Mouse (Mus musculus) right cerebral cortex, postnatal 25 days (tissue): Measurements from ENCODE around the gene Clec16a.
A peak's percentile ranks its signal among the peaks of the same experiment; 100 is the strongest.

Experiments used
- DNase-seq: peaks from one replicate; pipeline ENCODE4 v3.0.0; 2022

Clec16a gene

GRCm38 (mm10) chr16:10544995-10545622 is at the start of gene Clec16a:
Gene Clec16a, plus strand, starts transcription at chr16:10545339.
- peak; percentile 95 for DNase-seq

DNA sequence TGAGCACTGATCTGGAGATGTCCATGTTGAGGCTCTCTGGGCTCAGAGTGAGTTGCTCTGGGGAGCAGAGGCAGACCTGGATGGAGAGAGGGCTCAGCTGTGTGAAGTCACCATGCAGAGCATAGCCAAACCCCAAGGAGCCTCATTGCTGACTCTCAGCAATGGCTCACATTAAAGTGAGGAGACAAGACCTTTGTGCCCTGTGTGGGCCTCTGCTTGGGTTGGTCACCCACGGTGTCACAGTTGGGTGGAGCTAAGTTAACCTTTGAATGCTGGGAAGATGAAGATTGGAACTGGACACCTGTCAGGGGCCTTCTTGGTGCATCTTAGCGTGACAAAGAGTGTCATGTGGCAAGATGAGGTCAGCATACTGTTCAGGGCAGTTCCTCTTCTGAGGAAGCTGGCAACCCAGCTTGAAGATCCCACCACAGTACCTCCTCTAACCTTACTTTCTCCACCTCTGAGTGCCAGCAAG is 49.3 kb upstream of the Clec16a start:
- DNase-seq = no peak

- no peak for DNase-seq
Measured at GRCm38 (mm10) chr16:10498096-10498602, 47.0 kb upstream of the Clec16a start.

- no peak for DNase-seq
Measured at GRCm38 (mm10) chr16:10499122-10499521, 46.0 kb upstream of the Clec16a start.

DNA sequence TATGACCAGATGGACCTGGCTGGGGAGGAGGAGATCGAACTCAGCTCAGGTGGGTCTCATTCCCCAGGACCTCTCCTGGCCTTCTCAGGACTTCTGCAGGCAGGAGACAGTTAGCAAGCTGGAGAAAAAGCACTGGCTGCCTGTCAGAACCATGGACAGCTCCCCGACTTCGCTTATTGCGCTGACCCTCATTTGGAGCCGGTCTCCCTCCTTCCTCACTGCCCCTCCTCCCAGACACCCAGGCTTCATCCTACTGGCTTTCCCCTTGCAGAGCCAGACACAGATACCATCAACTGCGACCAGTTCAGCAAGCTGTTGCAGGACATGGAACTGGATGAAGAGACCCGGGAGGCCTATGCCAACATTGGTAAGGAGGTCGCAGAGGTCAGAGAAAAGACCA is 43.3 kb upstream of the Clec16a start:
- no peak for DNase-seq

DNA sequence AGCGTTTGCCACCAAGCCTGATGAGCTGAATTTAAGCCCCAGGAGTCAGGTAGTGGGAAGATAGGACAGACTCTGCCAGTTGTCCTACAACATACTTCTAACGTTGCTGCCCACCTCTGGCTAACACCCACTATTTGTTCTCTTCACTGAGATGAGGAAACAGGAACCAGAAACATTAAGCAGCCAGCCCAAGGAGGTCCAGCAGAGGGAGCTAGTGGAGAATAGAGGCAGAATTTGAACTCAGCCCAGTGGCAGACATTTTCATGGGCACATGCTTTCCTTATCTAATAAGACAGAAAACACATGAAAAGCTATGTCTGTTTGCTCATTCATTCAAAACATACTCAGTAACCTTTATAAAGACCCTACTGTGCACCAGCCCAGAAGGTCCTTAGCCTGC is 42.1 kb upstream of the Clec16a start:
- DNase-seq = no peak

DNA sequence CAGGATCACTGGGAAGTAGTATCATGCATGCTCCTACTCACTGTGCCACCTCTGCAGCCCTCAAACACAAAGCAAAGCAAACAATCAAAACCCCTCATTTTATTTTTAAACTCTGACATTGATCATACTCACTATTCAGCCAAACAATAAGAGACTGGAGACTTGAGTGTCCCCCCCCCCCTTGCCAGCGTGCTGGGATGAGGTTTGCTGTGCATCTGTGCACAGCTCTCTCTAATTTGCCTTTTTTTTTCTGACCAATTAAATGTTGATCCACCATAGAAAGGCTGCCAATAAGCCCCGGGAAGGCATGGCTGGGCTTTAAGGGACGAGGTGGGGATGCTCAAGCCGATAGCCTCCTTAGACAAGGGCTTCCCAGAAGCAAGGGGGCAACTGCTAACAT is 37.7 kb upstream of the Clec16a start:
- DNase-seq = no peak

- DNase-seq = no peak
Measured at GRCm38 (mm10) chr16:10508691-10509090, 36.4 kb upstream of the Clec16a start.

GRCm38 (mm10) chr16:10510477-10511133 is 34.5 kb upstream of the Clec16a start:
- DNase-seq = no peak

DNA sequence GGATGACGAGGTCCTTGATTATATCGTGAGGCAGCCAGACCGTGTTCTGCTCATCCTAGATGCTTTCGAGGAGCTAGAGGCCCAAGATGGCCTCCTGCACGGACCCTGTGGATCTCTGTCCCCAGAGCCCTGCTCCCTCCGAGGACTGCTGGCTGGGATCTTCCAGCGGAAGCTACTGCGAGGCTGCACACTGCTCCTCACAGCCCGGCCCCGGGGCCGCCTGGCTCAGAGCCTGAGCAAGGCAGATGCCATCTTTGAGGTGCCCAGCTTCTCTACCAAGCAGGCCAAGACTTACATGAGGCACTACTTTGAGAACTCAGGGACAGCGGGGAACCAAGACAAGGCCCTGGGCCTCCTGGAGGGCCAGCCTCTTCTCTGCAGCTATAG is 34.0 kb upstream of the Clec16a start:
- no peak for DNase-seq

GRCm38 (mm10) chr16:10515953-10516572 is 29.1 kb upstream of the Clec16a start:
- no peak for DNase-seq

GRCm38 (mm10) chr16:10518030-10518429 is 27.1 kb upstream of the Clec16a start:
- DNase-seq = no peak

- DNase-seq = peak; percentile 66
Measured at GRCm38 (mm10) chr16:10520908-10521614, 24.1 kb upstream of the Clec16a start.

GRCm38 (mm10) chr16:10522811-10523210 is 22.3 kb upstream of the Clec16a start:
- DNase-seq = peak; percentile 42

DNA sequence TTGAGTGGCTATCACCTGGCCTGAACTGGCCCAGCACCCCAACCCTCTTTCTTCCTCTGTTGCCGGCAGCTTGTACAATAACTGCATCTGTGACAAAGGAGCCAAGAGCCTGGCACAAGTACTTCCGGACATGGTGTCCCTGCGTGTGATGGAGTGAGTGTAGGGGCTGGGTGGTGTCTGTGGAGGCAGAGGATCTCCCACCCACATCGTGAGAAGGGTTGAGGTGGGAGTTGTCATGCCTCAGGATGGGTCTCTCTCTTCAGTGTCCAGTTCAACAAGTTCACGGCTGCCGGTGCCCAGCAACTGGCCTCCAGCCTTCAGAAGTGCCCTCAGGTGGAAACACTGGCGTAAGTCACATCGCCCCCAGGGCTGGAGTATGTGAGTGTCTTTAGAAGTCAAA is 21.5 kb upstream of the Clec16a start:
- DNase-seq = no peak

- no peak for DNase-seq
Measured at GRCm38 (mm10) chr16:10524866-10525609, 20.1 kb upstream of the Clec16a start.

- no peak for DNase-seq
Measured at GRCm38 (mm10) chr16:10525610-10525980, 19.5 kb upstream of the Clec16a start.

DNA sequence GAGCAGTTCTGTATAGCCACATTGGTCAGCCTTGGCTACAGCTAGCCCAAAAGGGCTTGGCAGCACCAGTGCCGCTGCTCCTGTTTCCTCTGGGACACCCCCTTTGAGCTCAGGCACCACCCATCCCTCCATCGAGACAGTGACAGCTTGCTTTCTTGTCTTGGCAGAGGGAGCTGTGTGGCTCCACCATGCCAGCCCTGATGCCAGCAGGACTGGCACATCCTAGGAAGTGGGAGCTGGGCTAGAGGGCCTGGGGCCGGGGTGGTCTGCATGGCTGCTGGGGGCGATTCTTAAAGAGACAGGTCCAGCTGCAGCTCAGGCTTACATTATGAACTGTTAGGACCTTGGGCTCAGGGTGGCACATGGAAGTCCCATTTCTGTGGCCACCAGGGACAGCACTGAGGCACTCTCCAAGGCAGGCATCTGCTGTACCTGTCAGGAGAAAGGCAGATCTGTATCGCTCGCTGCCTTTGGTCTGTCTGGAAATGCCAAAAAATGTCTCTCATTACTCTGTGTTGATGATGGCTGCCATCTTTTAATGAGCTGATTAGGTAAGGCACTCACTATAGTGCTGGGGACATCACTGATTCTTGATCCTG is 18.0 kb upstream of the Clec16a start:
- no peak for DNase-seq

DNA sequence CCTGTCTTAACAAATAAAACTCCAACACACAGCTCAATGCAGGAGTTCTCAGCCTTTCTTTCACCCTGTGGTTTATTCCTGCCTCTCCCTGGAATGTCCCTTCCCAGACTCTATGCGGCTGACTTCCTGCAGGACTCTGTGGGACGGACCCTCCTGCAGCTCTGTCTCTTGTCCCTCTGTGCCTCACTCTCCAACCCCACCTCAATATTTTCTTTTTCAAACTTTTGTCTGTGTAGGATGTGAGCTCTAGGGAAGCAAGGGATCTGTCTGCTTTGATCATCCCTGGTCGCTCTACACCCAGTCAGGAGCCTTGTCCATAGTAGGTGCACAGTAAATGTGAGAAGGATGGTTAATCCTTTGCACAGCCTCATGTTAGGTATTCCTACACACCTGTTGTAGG is 16.8 kb upstream of the Clec16a start:
- DNase-seq = no peak

GRCm38 (mm10) chr16:10530179-10530578 is 15.0 kb upstream of the Clec16a start:
- no peak for DNase-seq

DNA sequence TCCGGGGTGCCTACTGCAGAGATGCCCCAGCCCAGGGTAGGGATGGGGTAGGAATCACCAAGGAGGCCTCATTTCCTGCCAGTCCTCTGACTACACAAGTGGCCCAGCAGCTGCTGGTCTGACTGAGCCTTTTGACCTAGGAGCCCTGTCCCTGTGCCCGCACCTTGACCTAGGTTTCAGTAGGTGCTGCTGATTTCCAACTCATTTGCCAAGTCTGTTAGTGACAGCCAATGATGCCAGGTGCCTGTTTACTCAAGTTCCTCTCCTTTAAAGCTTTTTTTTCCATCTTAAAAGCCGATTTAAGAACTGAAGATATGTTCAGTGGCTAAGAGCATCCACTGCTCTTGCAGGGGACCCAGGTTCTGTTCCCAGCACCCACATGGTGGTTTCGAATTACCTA is 11.4 kb upstream of the Clec16a start:
- DNase-seq = no peak

GRCm38 (mm10) chr16:10534567-10534966 is 10.6 kb upstream of the Clec16a start:
- DNase-seq = no peak
